Mouse (Mus musculus): ENCODE results near the gene Hmg20b.

Gene Hmg20b

DNA sequence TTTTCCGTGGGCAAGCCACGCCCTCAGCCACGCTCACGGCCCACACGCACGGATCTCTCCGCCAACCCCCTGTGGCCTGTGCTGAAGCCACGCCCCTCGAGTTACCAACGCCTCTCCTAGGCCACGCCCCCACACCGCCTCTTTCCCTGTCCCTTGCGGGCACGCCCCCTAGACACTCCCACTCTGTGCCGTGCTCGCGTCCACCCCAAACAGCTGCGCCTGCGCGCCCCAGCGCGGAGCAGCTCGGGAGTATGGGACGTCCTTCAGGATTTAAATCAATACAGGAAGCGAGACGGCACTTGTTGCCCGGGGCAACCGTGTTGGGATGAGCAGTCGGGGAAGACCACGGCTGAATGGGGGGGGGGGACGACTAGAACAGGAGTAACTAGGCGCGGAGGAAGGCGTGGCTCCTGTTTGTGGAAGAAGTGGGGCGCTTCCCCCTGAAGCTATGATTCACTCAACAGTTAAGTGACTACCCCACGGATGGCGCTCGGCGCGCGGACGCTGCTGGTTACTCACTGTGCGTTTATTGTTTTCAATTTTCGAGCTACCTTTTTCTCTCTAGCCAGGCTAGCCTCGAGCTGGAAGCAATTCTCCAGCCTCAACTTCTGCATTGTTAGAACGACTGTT lies 28.4 kb upstream of the Hmg20b start:
- DNase-seq (ENCODE audit: low spot score) = peak; percentile 100

GRCm38 (mm10) chr10:81377793-81378552 lies 27.7 kb upstream of the Hmg20b start, which contains the start of gene Fzr1:
Fzr1 (minus strand) TSS chr10:81378516.
- no peak for DNase-seq (ENCODE audit: low spot score)

DNA sequence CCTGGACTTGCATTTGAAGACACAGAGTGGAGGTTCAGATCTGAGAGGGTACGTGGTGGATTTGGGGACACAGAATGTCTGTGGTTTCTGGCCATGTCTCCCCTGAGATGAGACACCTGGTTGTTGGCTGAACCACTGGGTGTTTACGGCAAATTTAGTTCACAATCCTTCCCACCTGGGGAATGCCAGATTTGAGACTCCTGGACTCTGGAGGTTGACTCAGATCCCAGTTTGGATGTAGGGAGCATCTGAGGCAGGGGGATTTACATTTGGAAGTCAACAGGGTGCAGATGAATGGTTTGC lies 27.0 kb upstream of the Hmg20b start:
- no peak for DNase-seq (ENCODE audit: low spot score)

DNA sequence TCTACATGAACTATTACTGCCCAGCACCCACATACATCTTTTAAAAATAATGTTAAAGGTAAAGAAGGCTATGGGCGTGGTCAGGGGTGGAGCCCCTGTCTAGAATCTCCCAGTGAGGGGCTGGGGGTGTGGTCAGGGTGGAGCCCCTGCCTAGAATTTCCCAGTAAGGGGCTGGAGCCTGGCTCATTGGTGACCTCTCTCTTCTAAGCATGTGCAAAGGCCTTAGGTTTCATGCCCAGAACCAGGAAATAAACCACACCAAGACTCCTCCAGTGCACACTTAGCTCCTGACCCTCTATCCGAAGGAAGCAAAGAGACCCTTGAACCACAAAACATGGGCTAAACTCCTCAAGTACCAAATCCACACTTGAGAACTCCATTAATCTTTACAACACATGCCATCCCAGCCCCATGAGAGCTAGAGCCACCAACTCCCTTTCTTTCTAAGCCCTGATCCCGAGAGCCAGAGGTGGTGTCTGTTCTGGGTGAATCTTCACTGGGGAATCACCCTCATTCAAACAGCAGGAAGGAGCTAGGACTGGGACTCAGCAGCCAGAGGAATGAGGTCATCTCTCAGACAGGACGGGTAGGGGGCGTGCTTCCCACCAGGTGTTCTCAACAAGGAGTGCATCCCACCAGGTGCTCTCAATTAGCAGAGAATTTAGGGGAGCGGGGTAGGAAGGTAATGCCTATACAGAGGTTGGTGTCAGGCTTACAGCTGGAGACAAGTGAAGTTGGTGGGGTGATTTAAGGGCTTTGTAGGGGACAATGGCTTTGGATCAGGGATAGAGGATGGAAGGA lies 26.5 kb upstream of the Hmg20b start:
- DNase-seq (ENCODE audit: low spot score) = no peak

DNA sequence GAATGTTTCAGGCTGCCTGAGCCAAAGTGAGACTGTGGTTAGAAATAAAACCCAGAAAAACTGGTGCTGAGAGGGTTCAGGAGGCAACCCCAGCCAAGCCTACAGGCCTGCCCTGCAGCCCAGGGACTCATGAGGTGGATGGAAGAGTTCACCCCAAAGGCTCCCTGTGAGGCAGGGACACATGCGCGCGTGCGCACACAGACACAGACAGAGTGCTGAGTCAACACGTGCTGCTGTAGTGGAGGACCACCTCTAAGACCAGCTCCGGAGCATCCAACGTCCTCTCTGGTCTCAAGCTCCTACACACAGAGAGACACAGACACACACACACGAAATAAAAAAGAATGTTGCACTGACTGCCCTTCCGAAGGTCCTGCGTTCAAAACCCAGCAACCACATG lies 25.0 kb upstream of the Hmg20b start:
- no peak for DNase-seq (ENCODE audit: low spot score)

GRCm38 (mm10) chr10:81367207-81367495 lies 16.9 kb upstream of the Hmg20b start:
- DNase-seq (ENCODE audit: low spot score) = no peak

DNA sequence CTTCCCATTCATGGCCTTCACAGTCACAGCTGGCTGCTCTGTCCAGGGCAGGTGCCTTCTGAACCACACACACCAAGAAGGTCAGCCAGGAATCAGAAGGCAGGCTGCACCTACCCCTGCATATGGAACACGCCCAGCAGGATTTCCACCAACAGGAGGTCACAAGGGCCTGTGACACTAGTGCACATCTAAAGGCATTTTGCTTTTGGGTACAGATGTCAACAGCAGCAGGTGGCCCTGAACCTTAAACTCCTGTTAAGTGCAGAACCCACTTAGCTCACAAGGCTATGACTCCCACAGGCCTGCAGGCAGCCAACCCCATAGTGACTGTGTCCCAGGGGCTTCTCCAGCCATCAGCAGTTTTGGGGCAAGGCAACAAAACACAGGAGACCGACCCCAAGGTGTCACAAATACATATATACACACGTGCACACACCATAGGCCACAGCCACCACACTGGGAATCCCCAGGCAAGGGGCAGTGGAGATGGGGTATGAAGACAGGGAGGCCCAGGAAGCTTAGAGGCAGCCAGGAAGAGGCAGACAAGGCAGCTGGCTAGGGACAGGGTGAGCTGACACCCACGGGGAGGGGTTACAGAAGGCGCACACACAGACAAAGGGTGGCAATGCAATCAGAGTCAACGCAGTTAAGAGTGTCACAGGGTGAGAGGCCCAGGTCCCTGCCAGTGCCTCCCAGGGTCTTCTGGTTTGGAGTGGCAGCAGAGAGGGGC lies 16.4 kb upstream of the Hmg20b start:
- DNase-seq (ENCODE audit: low spot score) = no peak

DNA sequence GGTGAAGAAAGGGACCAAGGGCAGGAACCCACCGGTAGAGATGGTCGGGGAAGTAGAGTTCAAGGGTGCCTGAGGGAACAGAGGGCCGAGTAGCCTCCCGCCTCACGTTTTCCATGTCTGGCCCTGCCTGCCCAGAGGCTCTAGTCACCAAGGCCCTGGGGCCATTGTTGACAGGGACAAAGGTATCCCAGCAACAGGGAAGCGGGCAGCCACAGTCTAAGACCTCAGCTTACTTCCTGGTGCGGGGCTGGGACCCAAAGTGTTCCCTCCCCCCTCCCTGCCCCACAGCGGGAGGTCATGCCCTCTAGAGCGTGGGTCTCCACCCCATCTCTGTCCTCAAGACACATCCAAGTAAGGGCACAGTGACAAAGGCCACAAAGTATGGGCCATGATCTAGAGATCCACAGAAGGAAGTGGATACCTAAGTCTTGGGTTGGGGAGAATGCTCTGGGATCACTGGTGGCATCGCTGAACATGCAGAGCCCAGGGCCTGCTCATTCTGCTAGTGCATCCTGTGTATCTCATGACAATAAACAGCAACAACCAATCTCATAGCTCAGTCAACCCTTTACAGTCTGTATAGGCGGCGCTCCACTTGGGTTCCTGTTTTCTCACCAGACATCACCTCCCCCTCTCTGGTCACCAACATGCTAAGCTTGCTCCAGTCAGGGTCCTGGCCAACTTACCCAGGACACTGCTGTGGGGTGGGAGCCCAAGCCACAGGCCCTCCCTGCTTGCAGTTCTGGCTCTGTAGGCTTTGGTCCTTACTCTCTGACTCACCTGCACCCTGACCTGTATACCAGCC lies 15.6 kb upstream of the Hmg20b start, which contains the start of gene 4930404N11Rik:
Gene 4930404N11Rik, minus strand, starts transcription at position 145 of the 805 bp plus-strand sequence.
- peak; percentile 66 for DNase-seq (ENCODE audit: low spot score)

GRCm38 (mm10) chr10:81365073-81365472 lies 14.8 kb upstream of the Hmg20b start:
- DNase-seq (ENCODE audit: low spot score) = no peak

GRCm38 (mm10) chr10:81364666-81365065 lies 14.4 kb upstream of the Hmg20b start:
- no peak for DNase-seq (ENCODE audit: low spot score)

GRCm38 (mm10) chr10:81363436-81364346 lies 13.4 kb upstream of the Hmg20b start:
- DNase-seq (ENCODE audit: low spot score) = no peak

GRCm38 (mm10) chr10:81362336-81362949 lies 12.2 kb upstream of the Hmg20b start:
- no peak for DNase-seq (ENCODE audit: low spot score)

DNA sequence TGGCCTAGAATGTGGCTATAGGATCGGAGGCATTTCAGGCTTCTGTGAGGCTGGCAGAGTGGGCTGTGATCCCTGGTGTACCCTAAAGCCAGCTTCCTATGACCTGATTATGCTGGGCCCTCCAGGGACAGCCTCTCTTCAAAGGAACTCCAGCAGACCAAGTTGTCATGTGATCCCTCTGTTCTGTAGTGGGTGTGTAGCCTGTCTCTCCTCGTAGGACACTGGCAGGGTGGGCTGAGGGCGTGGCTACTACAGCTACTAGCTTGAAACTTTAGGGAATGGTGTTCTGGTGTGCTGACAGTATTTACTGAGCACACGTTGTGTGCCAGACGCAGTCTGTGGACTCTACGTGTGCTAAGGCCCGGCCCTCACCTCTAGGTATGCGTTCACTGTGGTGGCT lies 10.4 kb upstream of the Hmg20b start:
- DNase-seq (ENCODE audit: low spot score) = no peak

DNA sequence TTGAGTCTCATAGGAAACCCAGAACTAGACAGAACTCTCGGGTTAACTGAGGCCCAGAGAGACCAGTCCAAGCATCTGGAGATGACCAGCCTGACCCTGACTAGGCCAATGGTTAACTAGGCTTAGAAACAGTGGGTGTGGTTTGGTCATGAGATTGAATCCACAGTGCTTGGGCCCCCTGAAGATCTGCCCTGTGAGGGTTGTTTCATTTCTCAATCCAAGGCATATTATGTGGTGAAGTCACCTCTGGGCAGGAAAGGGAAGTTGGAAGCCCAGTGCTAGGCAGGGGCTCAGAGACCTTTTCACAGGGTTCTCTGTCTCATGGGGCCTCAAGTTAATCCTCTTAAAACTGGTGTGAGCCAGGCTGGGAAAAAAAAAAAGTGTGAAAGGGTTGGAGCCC lies 8.6 kb upstream of the Hmg20b start:
- no peak for DNase-seq (ENCODE audit: low spot score)

- DNase-seq (ENCODE audit: low spot score) = no peak
Measured at GRCm38 (mm10) chr10:81358209-81358608, 7.9 kb upstream of the Hmg20b start.

DNA sequence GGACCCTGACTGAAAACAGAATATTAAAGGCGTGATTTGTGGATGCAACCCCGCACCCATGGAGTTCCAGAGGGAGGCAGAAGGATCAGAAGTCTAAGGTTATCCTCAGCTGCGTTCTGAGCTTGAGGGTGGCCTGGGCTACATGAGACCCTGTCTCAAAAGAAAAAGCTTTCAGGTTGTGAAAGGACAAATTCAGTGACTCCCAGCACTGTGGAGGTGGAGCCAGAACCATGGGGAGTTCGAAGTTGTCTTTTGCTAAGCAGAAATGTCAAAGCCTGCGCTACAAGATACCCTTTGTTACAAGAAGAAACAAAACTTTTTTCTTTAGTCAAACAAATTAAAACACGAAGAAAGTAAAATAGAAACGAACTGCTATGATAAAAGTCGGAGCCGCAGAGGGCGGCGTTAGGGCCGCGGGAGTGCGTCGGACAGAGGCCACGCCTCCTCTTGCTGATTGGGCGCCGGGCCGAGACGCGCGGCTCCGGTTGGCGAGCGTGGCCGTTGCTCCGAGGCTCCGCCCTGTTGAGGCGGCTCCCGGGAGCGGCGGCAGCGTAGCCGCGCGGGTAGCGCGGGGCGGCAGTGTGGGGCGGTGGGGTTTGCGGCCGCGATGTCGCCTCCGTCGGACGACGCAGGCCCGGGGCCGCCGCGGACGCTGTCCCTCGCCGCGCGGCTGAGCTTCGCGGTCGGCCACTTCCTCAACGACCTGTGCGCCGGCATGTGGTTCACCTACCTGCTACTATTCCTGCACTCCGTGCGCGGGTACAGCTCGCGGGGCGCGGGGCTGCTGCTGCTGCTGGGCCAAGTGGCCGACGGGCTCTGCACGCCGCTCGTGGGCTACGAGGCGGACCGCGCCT lies 6.9 kb upstream of the Hmg20b start, which contains the start of gene Mfsd12:
Gene Mfsd12, plus strand, starts transcription at position 501 of the 854 bp plus-strand sequence.
- DNase-seq (ENCODE audit: low spot score) = peak; percentile 92

DNA sequence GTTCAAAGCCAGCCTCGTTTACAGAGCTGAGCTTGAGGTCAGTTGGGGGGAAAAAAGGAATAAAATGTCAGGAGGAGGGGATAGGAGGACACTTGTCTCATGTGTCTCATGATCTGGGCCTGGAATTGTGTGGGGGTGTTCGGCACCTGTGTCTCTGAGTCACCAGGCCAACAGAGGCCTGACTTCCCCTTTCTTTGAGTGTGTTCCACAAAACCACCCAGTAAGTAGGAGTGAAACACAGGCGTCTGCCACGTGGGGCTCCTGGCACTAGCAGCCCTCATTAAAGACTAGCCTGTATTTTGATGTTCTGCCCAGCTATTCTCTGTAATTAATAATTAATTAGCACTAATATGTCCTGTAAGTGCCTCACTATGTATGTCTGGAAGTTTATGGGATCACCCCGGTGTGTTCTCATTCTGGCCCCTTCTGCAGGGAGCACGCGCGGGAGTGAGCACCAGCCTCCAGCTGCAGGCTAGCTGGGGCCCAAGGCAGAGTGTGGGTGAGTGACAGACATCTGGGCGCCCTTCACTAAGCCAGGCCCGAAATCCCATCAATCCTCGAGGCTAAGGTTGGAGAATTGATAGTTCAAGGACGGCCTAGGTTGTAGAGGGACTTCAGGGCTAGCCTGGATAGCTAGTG lies 6.2 kb upstream of the Hmg20b start:
- DNase-seq (ENCODE audit: low spot score) = no peak

- DNase-seq (ENCODE audit: low spot score) = no peak
Measured at GRCm38 (mm10) chr10:81355533-81355932, 5.3 kb upstream of the Hmg20b start.

Measured in retina, embryonic 14.5 days (tissue).